Mouse (Mus musculus) testis, postnatal 14 days (tissue): ENCODE measurements around the gene Wscd2.

ENCODE experiments used
- DNase-seq: peaks from one replicate; pipeline ENCODE4 v3.0.0; 2021; ENCODE audit warnings: low spot score

Gene Wscd2

GRCm38 (mm10) chr5:113539438-113539837 is 49.3 kb downstream of the Wscd2 start:
- no peak for DNase-seq

- DNase-seq, result no peak
Observed at GRCm38 (mm10) chr5:113539858-113540257, 49.7 kb downstream of the Wscd2 start.

GRCm38 (mm10) chr5:113541196-113541595 is 51.1 kb downstream of the Wscd2 start:
- no peak for DNase-seq

- DNase-seq, result no peak
Observed at GRCm38 (mm10) chr5:113542885-113543476, 52.8 kb downstream of the Wscd2 start.

GRCm38 (mm10) chr5:113547949-113548700 is 58.0 kb downstream of the Wscd2 start:
- peak; percentile 22 for DNase-seq

- DNase-seq, result no peak
Observed at GRCm38 (mm10) chr5:113550249-113550648, 60.1 kb downstream of the Wscd2 start.

GRCm38 (mm10) chr5:113550759-113551158 is 60.6 kb downstream of the Wscd2 start:
- no peak for DNase-seq

- DNase-seq, result no peak
Observed at GRCm38 (mm10) chr5:113553402-113553897, 63.3 kb downstream of the Wscd2 start.

GRCm38 (mm10) chr5:113554095-113554494 is 64.0 kb downstream of the Wscd2 start:
- DNase-seq, result no peak

- no peak for DNase-seq
Observed at GRCm38 (mm10) chr5:113554571-113554970, 64.4 kb downstream of the Wscd2 start.

- no peak for DNase-seq
Observed at GRCm38 (mm10) chr5:113555684-113556083, 65.6 kb downstream of the Wscd2 start.

GRCm38 (mm10) chr5:113558065-113558464 is 67.9 kb downstream of the Wscd2 start:
- no peak for DNase-seq

- DNase-seq, result no peak
Observed at GRCm38 (mm10) chr5:113559627-113560026, 69.5 kb downstream of the Wscd2 start.

- DNase-seq, result peak; percentile 26
Observed at GRCm38 (mm10) chr5:113564463-113564862, 74.3 kb downstream of the Wscd2 start.

GRCm38 (mm10) chr5:113565101-113565854 is 75.1 kb downstream of the Wscd2 start:
- no peak for DNase-seq

- DNase-seq, result no peak
Observed at GRCm38 (mm10) chr5:113565858-113566257, 75.7 kb downstream of the Wscd2 start.

- DNase-seq, result no peak
Observed at GRCm38 (mm10) chr5:113570056-113570717, 80.1 kb downstream of the Wscd2 start.

GRCm38 (mm10) chr5:113577555-113577954 is 87.4 kb downstream of the Wscd2 start:
- no peak for DNase-seq

- no peak for DNase-seq
Observed at GRCm38 (mm10) chr5:113578428-113578827, 88.3 kb downstream of the Wscd2 start.

GRCm38 (mm10) chr5:113579128-113579527 is 89.0 kb downstream of the Wscd2 start:
- no peak for DNase-seq

- DNase-seq, result peak; percentile 22
Observed at GRCm38 (mm10) chr5:113580248-113580647, 90.1 kb downstream of the Wscd2 start.

- DNase-seq, result no peak
Observed at GRCm38 (mm10) chr5:113580801-113581200, 90.7 kb downstream of the Wscd2 start.
